Mouse (Mus musculus): ENCODE data around the gene Nlrp4b. TPM values are rescaled to one million over a fixed set of nuclear protein-coding genes. Genes with fewer than 3 reads are reported as not detected.
"Not testable (repeated sequence)": the region's sequence is repeated elsewhere in the genome, so short reads cannot be mapped to it uniquely, and the experiment has no call there.

Nlrp4b gene
- polyA plus RNA-seq (2015; fragmentation: Nextera tagmentation; extraction: Ambion mirVana) = not detected in 2 replicates

GRCm38 (mm10) chr7:10687489-10687888, at the start of gene Nlrp4b:
TSS of gene Nlrp4b (plus strand) at chr7:10687789.
- Histone ChIP-seq H3K27ac (ENCODE audit: low read length) (no peak within 1 kb of the TSS), H3K27me3 (ENCODE audit: control insufficient read depth, insufficient read depth, low read depth, low read length) (no peaks in the 10 kb centered on the region), H3K9me3 (replicated peaks; ENCODE audit: control insufficient read depth, low read length) (no peaks in the 10 kb centered on the region), H3K9ac (ENCODE audit: low read depth, low read length) (no peak within 1 kb of the TSS), H3K4me3 (ENCODE audit: low read depth, low read length) (no peak within 1 kb of the TSS), H3K4me2 (ENCODE audit: low read depth, low read length) (no peak within 1 kb of the TSS), H3K4me1 (ENCODE audit: control insufficient read depth, low read depth, low read length) (no peaks in the 10 kb centered on the region), H3K36me3 (ENCODE audit: control insufficient read depth, insufficient read depth) (no peaks in the 10 kb centered on the region)
- no peak for ATAC-seq (ENCODE audit: low read depth)
- 64% methylated on average over 1 of the region's 1 CpGs for WGBS (ENCODE audit: insufficient replicate concordance)

- Histone ChIP-seq H3K36me3 (ENCODE audit: control insufficient read depth, insufficient read depth) (no peaks in the 10 kb centered on the region), H3K9ac (ENCODE audit: low read depth, low read length) (no peak within 1 kb of the TSS), H3K4me1 (ENCODE audit: control insufficient read depth, low read depth, low read length) (no peaks in the 10 kb centered on the region), H3K4me2 (ENCODE audit: low read depth, low read length) (no peak within 1 kb of the TSS), H3K9me3 (replicated peaks; ENCODE audit: control insufficient read depth, low read length) (no peaks in the 10 kb centered on the region), H3K4me3 (ENCODE audit: low read depth, low read length) (no peak within 1 kb of the TSS), H3K27me3 (ENCODE audit: control insufficient read depth, insufficient read depth, low read depth, low read length) (no peaks in the 10 kb centered on the region), H3K27ac (ENCODE audit: low read length) (no peak within 1 kb of the TSS)
- ATAC-seq (ENCODE audit: low read depth) = no peak
These were observed 66.7 kb downstream of the Nlrp4b start, which contains the start of gene Vmn1r71 for GRCm38 (mm10) chr7:10754264-10754663. TSS of gene Vmn1r71 (minus strand) at chr7:10754364.

DNA sequence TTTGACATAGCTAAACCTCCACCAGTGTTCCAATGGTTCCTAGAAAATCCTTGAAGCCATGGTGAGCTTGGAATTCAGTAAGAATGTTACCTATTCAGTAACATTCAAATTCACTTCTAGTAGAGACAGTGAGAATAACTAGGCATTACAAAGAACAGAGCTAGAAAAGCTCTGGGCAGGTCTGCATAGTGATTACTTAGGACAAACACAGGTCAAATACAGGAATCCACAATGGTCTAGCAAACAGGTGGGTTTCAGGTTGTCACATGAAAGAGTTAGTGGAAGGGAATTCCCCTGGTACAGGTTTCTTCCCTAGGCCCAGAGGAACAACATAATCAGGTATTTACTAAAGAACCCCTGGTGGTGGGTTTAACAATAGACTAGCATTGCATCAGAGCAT, 70.0 kb downstream of the Nlrp4b start:
- not testable (repeated sequence) for H3K9me3 ChIP-seq (replicated peaks; ENCODE audit: control insufficient read depth, low read length); H3K4me3 ChIP-seq (ENCODE audit: low read depth, low read length); H3K4me2 ChIP-seq (ENCODE audit: low read depth, low read length); H3K27me3 ChIP-seq (ENCODE audit: control insufficient read depth, insufficient read depth, low read depth, low read length); H3K4me1 ChIP-seq (ENCODE audit: control insufficient read depth, low read depth, low read length); ATAC-seq (ENCODE audit: low read depth); H3K27ac ChIP-seq (ENCODE audit: low read length); H3K36me3 ChIP-seq (ENCODE audit: control insufficient read depth, insufficient read depth); H3K9ac ChIP-seq (ENCODE audit: low read depth, low read length)

Other genes starting within 250 kb of the Nlrp4b start
- gene Vmn1r67, start 244.5 kb upstream of the Nlrp4b start, polyA plus RNA-seq (2015; fragmentation: Nextera tagmentation; extraction: Ambion mirVana) = not detected in 2 replicates
- 1.6 and 1.7 TPM in 2 replicates for gene Zik1, start 192.4 kb upstream of the Nlrp4b start, polyA plus RNA-seq (2015; fragmentation: Nextera tagmentation; extraction: Ambion mirVana)
- not detected in 2 replicates for gene Vmn1r68, start 129.3 kb upstream of the Nlrp4b start, polyA plus RNA-seq (2015; fragmentation: Nextera tagmentation; extraction: Ambion mirVana)
- gene Vmn1r69, start 74.1 kb upstream of the Nlrp4b start, polyA plus RNA-seq (2015; fragmentation: Nextera tagmentation; extraction: Ambion mirVana) = not detected in 2 replicates
- gene Vmn1r70, start 56.3 kb upstream of the Nlrp4b start, polyA plus RNA-seq (2015; fragmentation: Nextera tagmentation; extraction: Ambion mirVana) = not detected in 2 replicates
- not detected in 2 replicates for gene Vmn1r71, start 66.6 kb downstream of the Nlrp4b start, polyA plus RNA-seq (2015; fragmentation: Nextera tagmentation; extraction: Ambion mirVana)
- not detected in 2 replicates for gene Zscan4b, start 217.3 kb downstream of the Nlrp4b start, polyA plus RNA-seq (2015; fragmentation: Nextera tagmentation; extraction: Ambion mirVana)

Data from liver, embryonic 16.5 days (tissue).